Mouse (Mus musculus) midbrain, postnatal 0 days (tissue): ENCODE measurements around the gene S100pbp. TPM values are rescaled to one million over a fixed set of nuclear protein-coding genes. Genes with fewer than 3 reads are reported as not detected.
A peak's percentile ranks its signal among the peaks of the same experiment; 100 is the strongest.

Experiments
- ATAC-seq: fragments of 200-750 bp; cut with Nextera tagmentation; 2 replicates; pipeline ENCODE4 v1.8.0; 2017; ENCODE audit warnings: moderate number of reproducible peaks, mild to moderate bottlenecking, moderate TSS enrichment, moderate library complexity; ENCODE audit not compliant: low FRiP score
- DNase-seq: peaks from one replicate; pipeline ENCODE4 v3.0.0-alpha.2; 2015; ENCODE audit warnings: low spot score
- H3K27ac ChIP-seq: fragments of 300-500 bp; sonication (generic); 2 replicates; pipeline ENCODE4 v1.5.1; 2014; ENCODE audit warnings: low read depth, mild to moderate bottlenecking, low read length, mixed read lengths
- H3K27me3 ChIP-seq: fragments of 300-500 bp; sonication (generic); 2 replicates; pipeline ENCODE4 v1.6.1; 2014; ENCODE audit warnings: low read length, control low read depth, mixed read lengths; ENCODE audit not compliant: insufficient read depth
- H3K36me3 ChIP-seq: fragments of 300-500 bp; sonication (generic); 2 replicates; pipeline ENCODE4 v1.6.1; 2014; ENCODE audit warnings: low read length, control low read depth, mixed read lengths; ENCODE audit not compliant: insufficient read depth
- H3K4me1 ChIP-seq: fragments of 300-500 bp; sonication (generic); 2 replicates; pipeline ENCODE4 v1.6.1; 2014; ENCODE audit warnings: mild to moderate bottlenecking, control low read depth, antibody characterized with exemption, low read length, mixed read lengths; ENCODE audit not compliant: insufficient read depth
- H3K4me2 ChIP-seq: fragments of 300-500 bp; sonication (generic); 2 replicates; pipeline ENCODE4 v1.6.1; 2014; ENCODE audit warnings: low read depth, mild to moderate bottlenecking, low read length, mixed read lengths; ENCODE audit not compliant: poor library complexity, severe bottlenecking
- H3K4me3 ChIP-seq: fragments of 300-500 bp; sonication (generic); 2 replicates; pipeline ENCODE4 v1.5.1; 2014; ENCODE audit warnings: low read depth, mild to moderate bottlenecking, low read length, moderate library complexity
- H3K9ac ChIP-seq: fragments of 300-500 bp; sonication (generic); replicated peaks from 2 replicates; pipeline ENCODE4 v1.6.1; 2014; ENCODE audit warnings: mild to moderate bottlenecking, low read length, moderate library complexity, mixed read lengths; ENCODE audit not compliant: poor library complexity, severe bottlenecking
- H3K9me3 ChIP-seq: fragments of 300-500 bp; sonication (generic); 2 replicates; pipeline ENCODE4 v1.6.1; 2016; ENCODE audit warnings: low read length, control low read depth
- CTCF ChIP-seq: IDR thresholded peaks from 2 replicates; pipeline ENCODE4 v1.5.1; 2016; ENCODE audit warnings: antibody characterized with exemption, mild to moderate bottlenecking
- WGBS: fragments of 180-500 bp; shearing (Covaris S2); extraction: QIAGEN DNeasy Blood & Tissue Kit; methylation state at CpG from one replicate; pipeline ENCODE4 v1.1.7; 2014; 5-methylcytosine and 5-hydroxymethylcytosine counted together
- polyA plus RNA-seq: library from polyadenylated mRNA; unstranded; fragments of >200 nt; fragmentation: Nextera tagmentation; extraction: Ambion mirVana; gene quantifications from 2 replicates; pipeline ENCODE4 v1.2.1, GENCODE M21; 2015
- total RNA-seq: library from RNA; depleted of rRNA; stranded (reverse); fragments of >200 nt; gene quantifications from 2 replicates; pipeline ENCODE4 v1.2.3, GENCODE M21; 2014

The S100pbp gene
- total and polyA plus RNA-seq, 2 experiments from 2014 or later: 24.2 to 49.6 TPM

- Histone ChIP-seq H3K36me3 (peaks cover 28% of the 10 kb centered on the region), H3K9ac (no peak overlapping the region), H3K27ac (no peak overlapping the region), H3K9me3 (no peaks in the 10 kb centered on the region), H3K4me1 (peaks cover 7% of the 10 kb centered on the region; the same call in 1 of the 2 replicates), H3K27me3 (no peaks in the 10 kb centered on the region), H3K4me3 (no peak overlapping the region), H3K4me2 (no peak overlapping the region)
- no peak for DNase-seq
- 84% methylated on average over 13 of the region's 13 CpGs for WGBS
- ATAC-seq: no peak
- TF ChIP-seq CTCF: no peak
Measured at GRCm38 (mm10) chr4:129147552-129148103, 41.9 kb downstream of the S100pbp start.

- no peak for TF ChIP-seq CTCF
- Histone ChIP-seq H3K4me2 (no peak overlapping the region), H3K4me1 (peaks cover 7% of the 10 kb centered on the region; the same call in 1 of the 2 replicates), H3K9me3 (no peaks in the 10 kb centered on the region), H3K27me3 (no peaks in the 10 kb centered on the region), H3K4me3 (no peak overlapping the region), H3K27ac (no peak overlapping the region), H3K9ac (no peak overlapping the region), H3K36me3 (peaks cover 20% of the 10 kb centered on the region)
- no peak for ATAC-seq
- no peak for DNase-seq
- WGBS: 62% methylated on average over 2 of the region's 2 CpGs
Measured at GRCm38 (mm10) chr4:129146392-129146791, 43.1 kb downstream of the S100pbp start.

GRCm38 (mm10) chr4:129145943-129146342 is 43.6 kb downstream of the S100pbp start:
- TF ChIP-seq CTCF: no peak
- H3K36me3 ChIP-seq: peaks cover 16% of the 10 kb centered on the region; the same call in 1 of the 2 replicates
- no peak for DNase-seq
- H3K4me2 ChIP-seq: no peak overlapping the region
- no peak overlapping the region for H3K4me3 ChIP-seq
- ATAC-seq: no peak
- 82% methylated on average over 4 of the region's 4 CpGs for WGBS
- H3K9me3 ChIP-seq: no peaks in the 10 kb centered on the region
- no peak overlapping the region for H3K9ac ChIP-seq
- no peaks in the 10 kb centered on the region for H3K27me3 ChIP-seq
- H3K4me1 ChIP-seq: peaks cover 7% of the 10 kb centered on the region; the same call in 1 of the 2 replicates
- H3K27ac ChIP-seq: no peak overlapping the region

GRCm38 (mm10) chr4:129145411-129145810 is 44.1 kb downstream of the S100pbp start:
- Histone ChIP-seq H3K27me3 (no peaks in the 10 kb centered on the region), H3K4me1 (peaks cover 7% of the 10 kb centered on the region; the same call in 1 of the 2 replicates), H3K27ac (peak overlapping the region; percentile 68), H3K9ac (no peak overlapping the region), H3K9me3 (no peaks in the 10 kb centered on the region), H3K4me3 (no peak overlapping the region), H3K4me2 (no peak overlapping the region), H3K36me3 (peaks cover 16% of the 10 kb centered on the region; the same call in 1 of the 2 replicates)
- DNase-seq (no peak), ATAC-seq (no peak)
- TF ChIP-seq CTCF: no peak
- 71% methylated on average over 4 of the region's 4 CpGs for WGBS

- peaks cover 7% of the 10 kb centered on the region; the same call in 1 of the 2 replicates for H3K4me1 ChIP-seq
- H3K9me3 ChIP-seq: no peaks in the 10 kb centered on the region
- peak overlapping the region; percentile 68 for H3K27ac ChIP-seq
- WGBS: 41% methylated on average over 16 of the region's 16 CpGs
- H3K4me2 ChIP-seq: no peak overlapping the region
- DNase-seq: peak; percentile 82
- H3K4me3 ChIP-seq: no peak overlapping the region
- no peak overlapping the region; the same call in 1 of the 2 replicates for H3K9ac ChIP-seq
- peak; percentile 61; the same call in 1 of the 2 replicates for ATAC-seq
- peaks cover 13% of the 10 kb centered on the region; the same call in 1 of the 2 replicates for H3K36me3 ChIP-seq
- TF ChIP-seq CTCF: no peak
- H3K27me3 ChIP-seq: no peaks in the 10 kb centered on the region
Measured at GRCm38 (mm10) chr4:129144401-129145367, 44.8 kb downstream of the S100pbp start.
